Mouse (Mus musculus) adrenal gland, postnatal 4 days (tissue): ENCODE results near the gene Creld2. TPM values are rescaled to one million over a fixed set of nuclear protein-coding genes. Genes with fewer than 3 reads are reported as not detected.

Source experiments
- DNase-seq, 2 experiments: peaks; one replicate each; pipeline ENCODE4 v3.0.0; 2021 to 2022; ENCODE audit warnings: low spot score in 2 of 2, mixed read lengths in 2 of 2
- total RNA-seq, 2 experiments: library from RNA; stranded (reverse); gene quantifications; 2 replicates each; pipeline ENCODE4 v1.2.3; 2021

The Creld2 gene
- total RNA-seq, 2 experiments from 2014 or later: 28.0 to 36.1 TPM

GRCm38 (mm10) chr15:88851507-88852149, 32.2 kb downstream of the Creld2 start:
- no peak for DNase-seq

- DNase-seq: no peak
Measured at GRCm38 (mm10) chr15:88853106-88853505, 33.7 kb downstream of the Creld2 start.

DNA sequence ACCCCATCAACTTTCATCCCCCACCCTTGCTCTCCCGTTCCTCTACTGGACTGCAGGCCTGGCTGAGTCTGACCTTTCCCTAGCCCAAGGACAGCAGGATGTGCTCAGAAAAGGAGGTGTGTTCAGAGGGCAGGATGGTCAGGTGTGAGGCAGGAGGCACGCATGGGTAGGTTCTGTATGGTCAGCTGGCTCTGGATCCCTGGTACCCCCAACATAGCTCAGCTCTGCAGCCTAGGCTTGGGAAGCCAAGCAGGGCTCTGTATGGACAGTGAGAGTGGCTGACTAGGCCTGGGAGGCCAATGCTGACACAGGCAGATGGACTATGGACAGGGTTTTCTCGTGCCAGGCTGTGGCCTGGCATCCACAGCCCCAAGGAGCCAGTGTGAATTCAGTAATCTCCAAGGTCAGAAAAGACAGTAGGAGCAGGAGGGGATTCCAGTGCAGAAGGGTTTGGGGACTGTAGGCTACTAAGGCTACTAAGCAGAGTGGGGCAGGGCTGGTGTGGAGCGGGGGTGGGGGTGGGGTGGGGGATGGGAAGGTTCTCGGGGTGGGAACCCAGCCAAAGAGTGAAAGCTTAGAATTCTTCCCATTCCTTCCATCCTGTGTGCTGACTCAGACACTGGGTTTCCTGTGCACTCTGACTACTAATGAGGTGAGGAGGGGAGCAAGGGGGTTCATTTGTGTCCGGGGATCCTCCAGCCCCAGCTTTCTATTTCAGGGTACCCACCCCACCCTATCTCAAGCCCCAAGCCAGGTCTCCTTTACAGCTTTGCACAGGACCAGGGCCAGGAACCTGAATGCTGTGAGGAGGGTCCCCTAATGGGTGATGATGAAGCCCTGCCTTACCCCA, 34.9 kb downstream of the Creld2 start:
- no peak for DNase-seq

DNA sequence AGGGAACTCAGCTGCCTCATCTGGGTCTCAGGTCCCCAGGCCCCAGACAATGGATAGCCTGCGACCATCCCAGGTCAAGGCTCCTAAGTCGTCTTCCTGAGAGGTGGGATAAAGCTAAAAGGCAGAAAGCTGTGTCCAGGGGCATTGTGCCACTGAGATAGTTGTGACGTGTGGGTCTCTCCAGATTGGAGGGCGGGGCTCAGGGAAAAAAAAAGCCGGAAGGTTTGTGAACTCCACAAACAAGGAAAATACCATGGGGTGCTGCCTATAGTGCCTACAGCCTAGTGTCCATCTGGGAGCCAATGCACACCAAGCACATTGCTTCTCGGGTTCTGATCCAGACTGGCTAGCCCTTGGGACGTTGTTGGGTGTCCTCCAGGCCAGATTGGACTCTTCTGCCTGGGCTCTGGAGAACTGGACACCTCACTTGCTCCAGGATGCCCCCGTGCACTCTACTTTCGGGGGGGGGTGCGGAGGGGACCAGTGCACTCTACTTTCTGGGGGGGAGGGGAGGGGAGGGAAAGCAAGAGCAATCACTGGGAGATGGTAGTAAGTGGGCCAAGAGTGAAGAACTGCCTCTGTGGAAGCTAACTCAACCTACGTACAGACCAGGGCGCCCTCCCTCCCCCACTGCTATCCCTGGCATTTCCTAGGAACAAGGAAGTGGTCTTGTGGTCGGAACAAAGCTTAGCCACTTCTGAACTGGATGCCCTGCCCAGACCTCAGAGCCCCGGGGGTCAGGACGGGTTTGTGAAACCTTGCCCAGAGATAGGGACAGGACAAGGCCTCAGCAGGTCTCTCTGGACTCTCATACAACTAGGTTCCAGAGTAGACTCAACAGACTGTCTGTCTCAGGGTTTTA, 35.8 kb downstream of the Creld2 start:
- no peak for DNase-seq

- no peak for DNase-seq
Measured at GRCm38 (mm10) chr15:88855896-88856417, 36.5 kb downstream of the Creld2 start.

DNA sequence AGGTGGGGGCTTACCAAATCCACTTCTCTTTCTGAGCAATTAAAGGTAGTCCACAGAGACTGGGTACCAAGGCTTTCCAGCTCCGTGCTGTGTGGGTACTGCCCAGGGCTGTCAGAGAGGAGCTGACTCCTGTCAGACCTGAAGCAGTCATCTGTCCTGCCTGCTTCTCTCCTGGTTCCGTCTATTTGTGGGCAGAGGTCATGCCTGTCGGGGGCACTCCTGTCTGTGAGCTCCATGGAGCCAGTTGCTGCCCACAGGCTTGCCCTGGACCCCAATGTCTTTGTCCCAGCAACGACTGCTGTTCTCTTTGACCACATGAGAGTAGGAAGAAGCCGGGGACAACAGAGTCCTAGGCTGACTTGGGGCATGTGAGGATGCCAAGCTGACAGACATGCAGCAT, 37.2 kb downstream of the Creld2 start:
- no peak for DNase-seq

DNA sequence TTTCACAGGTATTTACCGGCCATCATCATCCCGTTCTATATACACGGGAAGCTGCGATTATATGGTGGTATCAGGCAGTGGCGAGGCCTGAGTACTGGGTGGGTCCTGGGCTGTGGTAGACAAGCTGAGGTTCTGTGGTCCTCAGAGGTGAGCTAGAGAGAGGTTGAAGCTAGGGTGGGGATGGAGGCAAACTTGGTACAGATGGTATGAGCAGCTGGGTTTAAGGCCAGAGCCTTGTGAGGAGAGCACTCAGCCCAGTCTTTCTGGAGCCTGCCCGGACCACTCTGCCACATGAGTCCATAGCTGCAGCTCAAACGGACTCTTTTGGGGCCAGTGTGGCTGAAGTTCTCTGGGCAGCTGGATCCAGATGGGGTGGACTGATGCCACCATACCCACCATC, 37.9 kb downstream of the Creld2 start:
- DNase-seq: no peak

DNA sequence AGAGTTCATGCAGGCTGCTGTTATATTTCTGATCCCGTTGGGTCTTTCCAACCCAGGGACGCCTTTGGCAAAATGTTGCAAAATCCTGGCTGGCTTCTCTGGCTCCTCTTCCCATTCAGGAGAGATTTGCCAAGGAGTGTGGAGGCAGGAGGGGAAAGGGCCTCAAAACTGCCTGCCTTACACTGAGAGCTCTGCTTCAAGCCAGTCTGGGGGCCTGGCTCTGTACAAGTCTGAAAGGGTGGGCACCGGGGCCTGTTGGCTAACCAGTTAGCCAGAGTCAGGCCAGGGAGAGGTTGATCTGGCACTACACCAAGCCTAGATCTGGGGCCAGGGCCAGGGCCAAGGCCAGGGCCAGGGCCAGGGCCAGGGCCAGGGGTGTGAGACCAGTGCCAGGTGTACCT, 38.7 kb downstream of the Creld2 start:
- DNase-seq: no peak

GRCm38 (mm10) chr15:88858707-88859106, 39.3 kb downstream of the Creld2 start:
- no peak for DNase-seq

GRCm38 (mm10) chr15:88859206-88859970, 39.9 kb downstream of the Creld2 start:
- DNase-seq: no peak

DNA sequence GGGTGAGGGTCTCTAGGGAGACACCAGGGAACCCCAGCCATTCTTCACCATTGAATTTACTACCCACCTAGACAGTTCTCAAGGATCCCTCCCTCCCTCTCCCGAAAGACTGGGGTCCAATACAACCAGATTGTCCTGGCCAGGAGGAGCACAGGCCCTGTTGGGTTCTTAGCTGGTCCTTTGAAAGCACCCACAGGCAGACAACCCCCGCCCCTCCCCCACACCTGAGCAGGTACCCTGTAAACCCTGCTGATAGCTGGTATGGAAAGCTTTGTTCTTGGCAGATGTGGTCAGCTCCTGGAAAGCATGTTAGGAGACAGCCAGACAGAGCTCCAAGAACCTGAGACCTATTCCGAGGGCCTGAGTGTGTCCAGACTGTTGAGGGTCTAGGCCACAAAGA, 41.3 kb downstream of the Creld2 start:
- DNase-seq: no peak

GRCm38 (mm10) chr15:88861772-88862622, 42.6 kb downstream of the Creld2 start, which contains the start of gene Pim3:
Gene Pim3 (plus strand): TSS chr15:88862186.
- DNase-seq: peak; percentile 92 to 96

DNA sequence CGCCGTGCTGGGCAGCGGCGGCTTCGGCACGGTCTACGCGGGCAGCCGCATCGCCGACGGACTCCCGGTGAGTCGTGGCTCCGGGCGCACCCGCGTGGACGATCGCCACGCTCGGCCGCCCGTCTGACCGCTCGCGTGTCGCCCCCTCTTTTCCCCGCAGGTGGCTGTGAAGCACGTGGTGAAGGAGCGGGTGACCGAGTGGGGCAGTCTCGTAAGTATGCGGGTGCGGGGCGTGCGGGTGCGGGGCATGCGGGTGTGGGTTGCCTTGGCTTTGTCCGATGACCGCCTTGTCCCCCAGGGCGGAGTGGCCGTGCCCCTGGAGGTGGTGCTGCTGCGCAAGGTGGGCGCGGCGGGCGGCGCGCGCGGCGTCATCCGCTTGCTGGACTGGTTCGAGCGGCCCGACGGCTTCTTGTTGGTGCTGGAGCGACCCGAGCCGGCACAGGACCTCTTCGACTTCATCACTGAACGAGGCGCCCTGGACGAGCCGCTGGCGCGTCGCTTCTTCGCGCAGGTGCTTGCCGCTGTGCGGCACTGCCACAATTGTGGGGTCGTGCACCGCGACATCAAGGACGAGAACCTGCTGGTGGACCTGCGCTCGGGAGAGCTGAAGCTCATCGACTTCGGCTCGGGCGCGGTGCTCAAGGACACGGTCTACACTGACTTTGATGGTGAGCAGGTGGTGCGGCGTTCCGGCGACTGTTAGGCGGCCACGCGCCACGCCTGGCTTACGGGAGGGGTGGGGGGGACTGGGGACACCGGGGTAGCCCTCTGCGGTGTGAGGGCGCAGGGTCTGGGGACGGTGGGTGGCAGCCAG, 43.6 kb downstream of the Creld2 start:
- peak in 1 of 2 experiments; percentile 30 for DNase-seq

DNA sequence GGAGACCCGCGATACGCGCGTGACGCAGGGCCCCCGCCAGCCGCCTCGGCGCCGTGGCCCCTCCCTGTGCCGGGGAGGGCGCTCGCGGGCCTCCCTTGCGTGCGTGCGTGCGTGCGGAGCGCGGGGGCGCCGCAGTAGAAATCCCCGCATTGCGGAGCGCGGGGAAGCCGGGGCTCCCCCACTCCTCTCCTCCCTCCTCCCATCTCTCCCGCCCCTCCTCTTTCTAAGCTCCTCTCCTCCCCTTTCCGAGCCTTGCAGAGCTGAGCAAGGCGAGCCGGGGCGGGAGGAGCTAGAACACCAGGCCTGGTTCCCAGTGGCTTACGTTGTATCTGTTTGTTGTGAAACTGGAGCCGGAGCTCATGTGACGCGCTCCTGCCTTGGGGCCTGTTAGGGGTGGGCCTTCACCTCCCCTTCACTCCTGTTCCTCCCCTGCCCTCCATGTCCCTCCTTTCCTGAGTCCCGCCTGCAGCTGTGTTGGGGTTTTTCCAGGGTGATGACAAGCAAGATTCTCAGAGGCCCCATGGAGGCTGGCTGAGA, 44.3 kb downstream of the Creld2 start:
- DNase-seq: peak; percentile 62 to 82

DNA sequence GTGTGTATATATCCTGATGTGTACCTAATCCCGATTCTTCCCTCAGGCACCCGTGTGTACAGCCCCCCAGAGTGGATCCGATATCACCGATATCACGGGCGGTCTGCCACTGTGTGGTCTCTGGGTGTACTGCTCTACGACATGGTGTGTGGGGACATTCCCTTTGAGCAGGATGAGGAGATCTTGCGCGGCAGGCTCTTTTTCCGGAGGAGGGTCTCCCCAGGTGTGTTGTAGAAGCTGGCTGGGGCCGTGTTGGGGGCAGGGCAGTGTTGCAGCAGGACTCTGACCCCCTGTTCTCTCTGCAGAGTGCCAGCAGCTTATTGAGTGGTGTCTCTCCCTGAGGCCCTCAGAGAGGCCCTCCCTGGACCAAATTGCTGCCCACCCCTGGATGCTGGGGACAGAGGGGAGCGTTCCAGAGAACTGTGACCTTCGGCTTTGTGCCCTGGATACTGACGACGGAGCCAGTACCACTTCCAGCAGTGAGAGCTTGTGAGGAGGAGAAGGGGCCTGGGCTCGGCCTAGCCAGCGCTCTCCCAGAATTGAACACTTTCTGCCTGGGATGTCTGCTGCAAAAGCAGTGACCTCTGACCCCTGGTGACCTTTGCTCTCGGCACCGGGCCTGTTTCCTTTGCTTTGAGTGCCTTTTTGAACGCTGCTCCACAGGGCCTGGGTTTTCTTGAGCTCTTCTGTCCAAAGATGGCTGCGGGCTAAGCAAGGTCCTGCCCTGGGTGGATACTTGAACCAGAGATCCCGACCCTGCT, 45.0 kb downstream of the Creld2 start:
- no peak for DNase-seq

- no peak for DNase-seq
Measured at GRCm38 (mm10) chr15:88865061-88865460, 45.6 kb downstream of the Creld2 start.

GRCm38 (mm10) chr15:88865888-88866695, 46.6 kb downstream of the Creld2 start:
- DNase-seq: no peak
